Mouse (Mus musculus) ovary, postnatal 36 days (tissue): ENCODE data around the gene Diras1.
"Not testable (repeated sequence)": the region's sequence is repeated elsewhere in the genome, so short reads cannot be mapped to it uniquely, and the experiment has no call there.

Experiments
- DNase-seq: peaks from one replicate; pipeline ENCODE4 v3.0.0; 2022; ENCODE audit warnings: low spot score, mixed read lengths

Diras1 gene

GRCm38 (mm10) chr10:80998021-80998420, 27.4 kb downstream of the Diras1 start:
- DNase-seq = no peak

GRCm38 (mm10) chr10:80997332-80997731, 28.1 kb downstream of the Diras1 start:
- DNase-seq = no peak

DNA sequence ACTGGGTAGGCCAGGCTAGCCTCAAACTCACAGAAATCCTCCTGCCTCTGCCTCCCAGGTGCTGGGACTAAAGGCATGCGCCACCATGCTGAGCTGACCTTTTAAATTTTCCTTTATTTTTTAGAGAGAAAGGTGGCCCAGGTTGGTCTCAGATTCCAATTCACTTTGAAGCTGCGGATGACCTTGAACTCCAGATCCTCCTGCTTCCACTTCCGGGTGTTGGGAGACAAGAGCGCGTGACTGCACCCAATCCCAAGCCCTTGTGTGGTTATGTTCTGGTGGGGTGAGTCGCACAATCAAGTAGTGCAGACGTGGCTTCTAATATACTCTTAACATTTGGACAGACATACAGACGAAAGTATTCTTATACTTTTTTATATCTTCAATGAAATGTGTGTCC, 29.0 kb downstream of the Diras1 start:
- DNase-seq = no peak

DNA sequence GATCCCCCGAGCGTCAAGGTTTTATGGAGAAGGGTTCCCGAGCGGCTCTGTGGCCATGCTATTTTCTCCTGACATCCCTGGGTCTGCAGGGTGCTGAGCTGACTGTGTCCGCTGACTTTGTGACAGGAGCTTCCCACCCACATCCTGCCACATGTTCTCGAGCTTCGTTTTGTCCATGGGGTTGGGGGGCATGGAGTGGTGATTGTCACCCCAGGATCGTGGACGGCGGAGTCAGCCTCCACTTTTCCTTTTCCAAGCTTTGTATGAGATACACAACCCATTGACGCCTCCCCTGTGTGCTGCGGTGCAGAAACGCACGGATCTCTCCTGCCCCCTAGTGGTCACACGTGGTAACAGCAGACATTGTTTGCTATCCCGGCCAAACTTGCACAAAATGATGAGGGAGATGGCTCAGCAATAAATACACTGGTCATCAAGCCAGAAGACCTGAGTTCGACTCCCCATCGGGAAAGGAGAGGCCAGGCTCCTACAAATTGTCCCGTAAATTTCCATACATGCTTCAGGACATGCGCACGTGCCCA, 30.3 kb downstream of the Diras1 start:
- DNase-seq = peak; percentile 77

DNA sequence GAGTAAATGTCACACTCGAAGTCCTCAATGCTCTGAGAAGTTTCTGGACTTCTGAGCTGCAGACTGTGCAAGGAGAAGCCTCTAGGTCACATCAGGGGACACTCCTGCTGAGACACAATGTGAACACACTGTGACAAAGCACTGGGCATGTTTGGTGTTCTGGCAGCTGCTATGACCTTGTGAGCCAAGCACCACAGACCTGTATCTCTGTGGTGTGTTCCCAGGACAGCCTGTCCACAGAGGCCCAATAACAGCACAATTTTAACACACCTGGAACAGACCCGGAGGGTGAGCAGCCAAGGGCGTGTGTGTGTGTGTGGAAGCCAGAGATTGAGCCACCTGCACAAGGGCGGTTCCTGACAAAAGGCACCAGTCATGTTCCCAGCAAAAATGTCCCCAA, 30.8 kb downstream of the Diras1 start:
- DNase-seq = no peak

GRCm38 (mm10) chr10:80993276-80993675, 32.2 kb downstream of the Diras1 start:
- no peak for DNase-seq

GRCm38 (mm10) chr10:80991945-80992344, 33.5 kb downstream of the Diras1 start:
- DNase-seq = no peak

GRCm38 (mm10) chr10:80991007-80991406, 34.5 kb downstream of the Diras1 start:
- no peak for DNase-seq

- no peak for DNase-seq
Observed at GRCm38 (mm10) chr10:80990406-80990805, 35.1 kb downstream of the Diras1 start.

GRCm38 (mm10) chr10:80989854-80990253, 35.6 kb downstream of the Diras1 start:
- not testable (repeated sequence) for DNase-seq

DNA sequence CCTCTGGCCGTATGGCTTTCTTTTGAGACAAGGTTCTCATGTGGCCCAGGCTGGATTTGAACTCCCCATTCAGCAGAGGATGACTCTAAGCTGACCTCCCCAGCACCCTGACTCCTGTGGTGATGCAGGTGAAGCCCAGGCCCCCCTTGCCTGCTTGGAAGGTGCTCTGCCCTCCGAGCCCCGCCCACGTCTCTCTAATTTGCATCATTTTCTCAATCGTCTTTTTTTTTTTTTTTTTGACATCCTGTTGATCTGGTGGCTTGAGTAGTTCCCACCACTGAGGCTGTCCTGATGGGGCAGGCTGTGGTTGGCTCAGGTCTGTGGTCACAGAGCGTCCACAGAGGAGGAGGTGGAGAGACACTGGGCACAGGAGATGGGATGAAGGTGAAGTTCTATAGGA, 36.0 kb downstream of the Diras1 start:
- no peak for DNase-seq

GRCm38 (mm10) chr10:80987709-80988441, 37.6 kb downstream of the Diras1 start:
- DNase-seq = peak; percentile 85

DNA sequence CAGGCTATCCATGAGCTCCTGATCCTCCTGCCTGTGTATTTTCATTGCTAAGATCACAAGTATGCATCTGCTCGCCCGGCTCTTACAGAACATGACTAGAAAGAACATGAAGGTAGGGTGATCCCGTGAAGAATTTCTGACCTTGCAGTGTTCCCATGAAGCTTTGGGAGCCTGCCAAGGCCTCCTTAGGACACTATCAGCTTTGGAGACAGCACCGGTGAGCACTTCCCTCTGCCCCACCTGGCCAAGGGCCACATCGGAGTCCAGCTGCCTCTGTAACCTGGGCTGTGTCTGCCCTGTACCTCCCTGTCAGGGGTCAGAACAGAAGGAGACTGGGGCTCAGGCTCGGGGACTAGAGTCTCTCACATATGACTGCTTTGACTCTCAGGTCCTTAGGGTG, 38.7 kb downstream of the Diras1 start:
- DNase-seq = peak; percentile 51

DNA sequence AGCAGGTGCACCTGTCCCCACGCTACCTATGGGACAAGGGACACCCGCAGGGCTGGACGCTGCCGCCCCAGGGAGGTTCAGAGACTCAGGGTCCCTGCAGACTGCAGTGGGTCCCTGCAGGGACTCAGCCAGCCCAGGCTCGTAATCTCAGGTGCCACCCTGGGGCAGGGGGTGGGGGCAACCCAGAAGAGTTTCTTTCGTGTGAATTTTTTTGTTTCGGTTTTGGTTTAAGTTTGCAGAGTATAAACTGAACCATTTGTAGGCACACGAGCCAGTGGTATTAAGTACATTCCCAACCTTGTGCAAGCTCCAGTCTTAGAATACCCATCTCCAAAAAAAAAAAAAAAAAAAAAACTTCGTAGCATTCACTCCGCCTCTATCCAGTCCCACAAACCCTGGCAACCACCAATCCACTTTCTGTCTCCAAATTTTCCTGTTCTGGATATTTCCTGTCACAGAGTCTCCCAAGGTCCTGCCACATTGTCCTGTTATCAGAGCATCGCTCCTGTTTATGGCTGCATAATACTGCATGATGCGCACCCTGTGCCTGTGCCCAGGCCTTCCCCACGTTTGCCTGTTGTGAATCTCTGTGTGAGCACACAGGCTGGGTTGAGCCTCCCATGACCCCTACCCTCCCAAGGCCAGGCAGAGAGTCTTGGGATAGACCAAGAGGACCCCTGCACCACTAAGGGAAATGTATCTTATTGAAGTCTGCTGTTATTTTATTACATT, 39.3 kb downstream of the Diras1 start:
- no peak for DNase-seq

GRCm38 (mm10) chr10:80985241-80985969, 40.1 kb downstream of the Diras1 start:
- DNase-seq = peak; percentile 49

GRCm38 (mm10) chr10:80984223-80984622, 41.2 kb downstream of the Diras1 start:
- DNase-seq = no peak

DNA sequence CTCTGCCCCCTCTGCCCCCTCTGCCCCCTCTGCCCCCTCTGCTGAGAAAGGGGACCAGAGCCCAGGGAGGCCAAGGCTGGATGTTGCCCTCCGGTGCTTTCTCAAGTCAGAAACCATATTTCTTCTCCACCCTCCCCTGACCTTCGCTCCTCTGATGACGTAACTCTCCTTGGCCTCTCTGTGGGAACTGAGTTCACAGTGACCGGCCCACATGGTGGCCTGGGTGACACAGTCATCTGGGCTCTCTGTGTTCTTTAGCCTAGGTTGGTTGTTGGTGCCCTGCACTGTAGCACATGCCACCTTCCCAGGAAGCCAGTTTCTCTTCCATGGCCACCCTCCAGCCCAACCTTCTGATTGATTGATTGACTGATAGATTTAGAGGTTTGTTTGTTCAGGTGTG, 43.1 kb downstream of the Diras1 start:
- DNase-seq = no peak

- DNase-seq = no peak
Observed at GRCm38 (mm10) chr10:80981564-80982112, 43.8 kb downstream of the Diras1 start.

GRCm38 (mm10) chr10:80975478-80975877, 50.0 kb downstream of the Diras1 start:
- DNase-seq = no peak

GRCm38 (mm10) chr10:80973722-80974121, 51.7 kb downstream of the Diras1 start:
- no peak for DNase-seq

GRCm38 (mm10) chr10:80972071-80972987, 53.1 kb downstream of the Diras1 start:
- DNase-seq = peak; percentile 63
